Mouse (Mus musculus) E14TG2a.4 (cell line): ENCODE measurements at regions not wholly inside any gene's neighbourhood (a gene's known extent, or its start where the extent isn't known, plus 50 kb on each side); places are given as distances from the start of the nearest gene placed in this dataset.
"Not testable (repeated sequence)": the region's sequence is repeated elsewhere in the genome, so short reads cannot be mapped to it uniquely, and the experiment has no call there.

ENCODE experiments used
- H3K27me3 ChIP-seq: 2 replicates; pipeline ENCODE4 v1.6.1; 2014; ENCODE audit warnings: low read length, control low read depth; ENCODE audit not compliant: insufficient read depth
- H3K36me3 ChIP-seq: 2 replicates; pipeline ENCODE4 v1.6.1; 2014; ENCODE audit warnings: low read length, control low read depth; ENCODE audit not compliant: insufficient read depth
- H3K4me1 ChIP-seq: replicated peaks from 2 replicates; pipeline ENCODE4 v1.6.1; 2014; ENCODE audit warnings: low read depth, low read length, control low read depth
- H3K4me3 ChIP-seq: replicated peaks from 2 replicates; pipeline ENCODE4 v1.5.1; 2014; ENCODE audit warnings: mild to moderate bottlenecking, low read length
- H3K9me3 ChIP-seq: 2 replicates; pipeline ENCODE4 v1.6.1; 2014; ENCODE audit warnings: low read length, control low read depth
- CTCF ChIP-seq: conservative IDR thresholded peaks from 2 replicates; pipeline ENCODE4 v1.5.1; 2014; ENCODE audit warnings: low read length
- NANOG ChIP-seq: IDR thresholded peaks from 2 replicates; pipeline ENCODE4 v1.6.1; 2014; ENCODE audit warnings: borderline replicate concordance, low read length, mixed read lengths
- POU5F1 ChIP-seq: IDR thresholded peaks from 2 replicates; pipeline ENCODE4 v1.6.1; 2014; ENCODE audit warnings: low read length, borderline replicate concordance

DNA sequence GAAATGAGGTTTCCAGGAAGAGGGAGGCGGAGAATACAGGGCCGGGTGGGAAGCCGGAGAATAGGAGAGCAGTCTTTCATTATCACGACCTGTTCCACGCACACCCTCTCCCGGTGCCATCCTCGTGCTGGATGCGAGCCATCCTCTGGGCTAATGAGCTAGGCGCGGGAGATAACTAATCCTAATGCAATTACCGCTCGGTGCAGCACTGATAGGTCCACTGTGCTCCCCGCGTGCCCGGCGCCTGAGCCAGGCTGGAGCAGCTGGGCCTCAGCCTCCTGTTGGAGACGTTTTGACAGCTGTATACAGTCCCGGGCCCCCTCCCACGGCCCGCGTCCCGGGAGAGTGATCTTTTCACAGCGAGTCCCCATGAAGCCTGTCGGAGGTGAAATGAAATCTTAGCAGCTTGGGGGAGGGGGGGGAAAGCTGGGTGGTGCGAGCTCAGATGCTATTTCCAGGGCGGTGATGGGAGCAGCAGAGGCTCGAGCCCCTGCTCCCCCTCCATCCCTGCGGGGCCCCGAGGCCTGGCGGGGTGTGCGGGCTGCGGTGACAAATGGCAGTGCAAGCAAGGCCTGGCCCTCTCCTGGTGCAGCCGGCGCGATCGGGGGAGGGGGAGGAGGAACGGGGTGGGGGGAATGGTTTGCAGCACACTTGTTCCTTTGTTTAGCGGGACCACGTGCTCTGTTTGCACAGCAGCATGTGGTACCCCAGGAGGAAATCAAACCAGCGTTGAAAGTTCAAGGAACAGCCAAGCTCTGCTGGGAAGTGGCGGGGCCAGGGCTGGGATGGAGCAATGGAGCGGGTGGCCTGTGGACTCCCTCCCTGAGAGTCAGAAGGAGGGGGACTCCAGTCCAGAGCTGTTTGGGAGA lies 233.6 kb downstream of the Sorl1 start:
- TF ChIP-seq CTCF (no peak), POU5F1 (no peak), NANOG (no peak)
- no peaks in the 10 kb centered on the region for H3K9me3 ChIP-seq
- peaks cover 42% of the 10 kb centered on the region for H3K27me3 ChIP-seq
- peak overlapping the region; percentile 57 for H3K4me3 ChIP-seq
- peaks cover 24% of the 10 kb centered on the region for H3K4me1 ChIP-seq
- no peaks in the 10 kb centered on the region for H3K36me3 ChIP-seq

DNA sequence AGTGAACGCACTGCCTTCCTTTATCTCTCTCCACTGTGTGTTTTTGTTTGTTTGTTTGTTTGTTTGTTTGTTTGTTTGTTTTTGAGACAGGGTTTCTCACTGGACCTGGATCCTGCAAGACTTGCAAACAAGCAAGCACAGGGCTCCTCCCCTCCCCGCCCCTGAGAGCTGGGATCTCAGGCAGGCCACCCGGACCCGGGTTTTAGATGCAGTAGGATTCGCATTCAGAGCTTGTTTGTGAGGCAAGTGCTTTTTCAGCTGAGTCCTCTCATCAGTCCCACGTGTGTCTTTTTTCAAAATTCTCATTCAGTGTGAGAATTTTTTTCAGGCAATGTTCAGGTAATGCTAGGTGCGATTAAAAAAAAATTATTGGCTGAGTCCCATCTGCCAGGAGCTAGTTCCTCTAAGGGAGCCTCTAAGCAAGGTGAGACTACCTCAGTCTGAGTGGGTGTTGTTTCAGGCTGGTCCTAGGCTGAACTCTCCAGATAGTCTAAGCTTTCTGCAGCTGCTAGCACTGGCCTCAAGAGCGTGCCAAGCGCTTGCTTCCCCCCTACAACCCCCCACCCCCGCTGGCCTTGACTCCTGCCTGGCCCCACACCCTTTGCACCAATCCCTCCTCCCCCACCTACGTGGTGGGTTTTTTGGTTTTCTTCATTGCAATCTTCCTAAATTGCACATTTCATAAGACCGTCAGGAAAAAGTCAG lies 234.4 kb downstream of the Sorl1 start:
- Histone ChIP-seq H3K27me3 (peaks cover 45% of the 10 kb centered on the region), H3K4me3 (peak overlapping the region; percentile 57), H3K4me1 (peaks cover 24% of the 10 kb centered on the region), H3K9me3 (no peaks in the 10 kb centered on the region), H3K36me3 (no peaks in the 10 kb centered on the region)
- TF ChIP-seq CTCF = no peak
- no peak for TF ChIP-seq POU5F1
- TF ChIP-seq NANOG = no peak

DNA sequence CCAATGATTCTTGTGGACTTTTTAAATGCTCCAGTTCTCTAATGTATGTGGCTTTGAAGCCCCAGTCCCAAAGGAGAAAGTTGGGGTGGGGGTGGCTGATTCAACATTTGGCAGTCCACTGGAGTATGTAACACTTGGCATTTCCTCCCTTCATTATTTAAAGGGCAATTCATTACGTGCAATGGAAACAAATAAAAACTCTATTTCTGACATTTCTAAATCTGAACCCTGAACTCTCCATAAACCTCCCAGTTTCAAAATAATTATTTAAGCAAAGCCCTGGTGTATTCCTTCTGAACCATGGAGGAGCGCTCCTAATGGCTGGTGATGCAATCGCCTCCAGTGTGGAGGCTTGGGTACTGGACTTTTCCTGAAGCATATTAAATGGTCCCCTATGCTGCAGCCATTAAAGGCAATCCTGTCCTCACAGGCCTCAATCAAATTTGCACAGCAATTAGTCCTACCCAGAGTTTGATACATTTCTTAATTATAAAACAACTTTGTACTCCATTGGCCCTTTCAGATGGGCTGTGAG lies 235.4 kb downstream of the Sorl1 start:
- H3K36me3 ChIP-seq = no peaks in the 10 kb centered on the region
- TF ChIP-seq CTCF (no peak), NANOG (no peak), POU5F1 (no peak)
- H3K9me3 ChIP-seq = no peaks in the 10 kb centered on the region

DNA sequence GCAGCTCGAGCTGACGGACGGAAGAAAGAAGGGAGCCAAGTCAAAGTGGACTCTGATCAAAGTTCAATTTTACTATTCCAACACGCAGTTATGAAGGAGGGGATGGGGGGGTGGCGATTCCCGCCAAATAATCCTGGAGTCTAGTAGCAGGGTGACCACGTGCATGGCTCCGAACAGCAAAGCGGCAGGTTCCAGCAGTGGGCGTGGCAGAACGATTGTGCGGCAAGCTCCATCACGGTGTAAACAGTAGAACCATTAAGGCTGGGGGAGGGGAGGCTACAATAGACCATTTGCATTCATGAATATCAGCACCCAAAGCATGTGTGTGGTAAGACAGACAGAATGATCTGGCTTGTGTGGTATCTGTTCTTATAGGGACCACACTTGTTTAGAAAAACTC lies 237.6 kb downstream of the Sorl1 start:
- H3K4me3 ChIP-seq, H3K9me3 ChIP-seq, H3K36me3 ChIP-seq: not testable (repeated sequence)
- peaks cover 21% of the 10 kb centered on the region for H3K4me1 ChIP-seq
- peaks cover 24% of the 10 kb centered on the region for H3K27me3 ChIP-seq

More for the DNA sequence above, 235.4 kb downstream of the Sorl1 start:
- Histone ChIP-seq H3K4me1 (peaks cover 24% of the 10 kb centered on the region), H3K4me3 (no peak overlapping the region), H3K27me3 (peaks cover 35% of the 10 kb centered on the region)

GRCm38 (mm10) chr9:41880457-41880856 lies 243.6 kb downstream of the Sorl1 start:
- TF ChIP-seq CTCF (no peak), POU5F1 (no peak), NANOG (no peak)
- no peaks in the 10 kb centered on the region for H3K4me1 ChIP-seq
- no peaks in the 10 kb centered on the region for H3K36me3 ChIP-seq
- no peaks in the 10 kb centered on the region for H3K9me3 ChIP-seq
- H3K4me3 ChIP-seq = no peak overlapping the region
- peaks cover 3% of the 10 kb centered on the region; the same call in 1 of the 2 replicates for H3K27me3 ChIP-seq

GRCm38 (mm10) chr9:41879080-41879479 lies 245.0 kb downstream of the Sorl1 start:
- TF ChIP-seq POU5F1 (no peak), CTCF (no peak), NANOG (no peak)
- peaks cover 2% of the 10 kb centered on the region; the same call in 1 of the 2 replicates for H3K27me3 ChIP-seq
- no peaks in the 10 kb centered on the region for H3K9me3 ChIP-seq
- H3K4me3 ChIP-seq = no peak overlapping the region
- H3K4me1 ChIP-seq = no peaks in the 10 kb centered on the region
- no peaks in the 10 kb centered on the region for H3K36me3 ChIP-seq

- peaks cover 28% of the 10 kb centered on the region for H3K4me1 ChIP-seq
- no peak overlapping the region for H3K4me3 ChIP-seq
- no peaks in the 10 kb centered on the region for H3K36me3 ChIP-seq
- no peaks in the 10 kb centered on the region for H3K9me3 ChIP-seq
- H3K27me3 ChIP-seq = peaks cover 11% of the 10 kb centered on the region
- TF ChIP-seq POU5F1 (no peak), NANOG (no peak), CTCF (no peak)
Measured at GRCm38 (mm10) chr9:41861136-41861535, 263.0 kb downstream of the Sorl1 start.

DNA sequence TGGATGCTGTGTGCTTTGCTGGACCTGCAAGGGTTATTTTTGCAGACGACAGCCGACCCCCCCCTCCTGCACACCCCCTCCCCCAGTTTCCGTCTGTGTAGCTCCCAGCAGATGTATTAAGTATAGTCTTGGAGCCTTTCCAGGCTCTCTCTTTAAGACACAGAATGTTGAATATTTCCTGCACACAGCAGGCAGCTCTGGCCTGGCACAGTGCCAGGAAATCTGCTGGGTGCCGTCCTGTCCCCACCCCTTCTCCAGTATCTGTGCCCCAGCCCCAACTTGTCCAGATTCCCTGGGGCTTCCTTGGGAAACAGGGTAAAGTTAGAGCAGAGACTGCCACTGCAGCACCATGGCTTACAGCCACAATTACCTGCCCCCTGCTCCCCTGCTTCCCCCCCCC lies 263.4 kb downstream of the Sorl1 start:
- H3K4me1 ChIP-seq = peaks cover 28% of the 10 kb centered on the region
- no peaks in the 10 kb centered on the region for H3K9me3 ChIP-seq
- no peak overlapping the region for H3K4me3 ChIP-seq
- H3K36me3 ChIP-seq = no peaks in the 10 kb centered on the region
- no peak for TF ChIP-seq CTCF
- no peak for TF ChIP-seq NANOG
- TF ChIP-seq POU5F1 = no peak
- H3K27me3 ChIP-seq = peaks cover 11% of the 10 kb centered on the region
